Mouse (Mus musculus): ENCODE measurements around the gene Cox10. TPM values are rescaled to one million over a fixed set of nuclear protein-coding genes. Genes with fewer than 3 reads are reported as not detected.
A peak's percentile ranks its signal among the peaks of the same experiment; 100 is the strongest.

The Cox10 gene
- polyA plus RNA-seq, 1 experiment from 2014 or later = 28.9 TPM

- Histone ChIP-seq H3K9me3 (ENCODE audit: control insufficient read depth, low read length) (no peaks in the 10 kb centered on the region), H3K27ac (ENCODE audit: low read depth, low read length) (no peak overlapping the region), H3K9ac (ENCODE audit: low read depth, low read length) (no peak overlapping the region), H3K27me3 (replicated peaks; ENCODE audit: control insufficient read depth, insufficient read depth, low read length) (no peaks in the 10 kb centered on the region), H3K36me3 (ENCODE audit: control insufficient read depth, insufficient read depth, low read length) (peaks cover 6% of the 10 kb centered on the region; the same call in 1 of the 2 replicates), H3K4me2 (ENCODE audit: low read length) (no peak overlapping the region), H3K4me3 (ENCODE audit: low read length) (no peak overlapping the region), H3K4me1 (ENCODE audit: control insufficient read depth, insufficient read depth, low read depth, low read length) (peaks cover 13% of the 10 kb centered on the region)
- 80% methylated on average over 9 of the region's 9 CpGs for WGBS
- ATAC-seq = no peak
Observed at GRCm38 (mm10) chr11:63967641-63968387, 111.5 kb downstream of the Cox10 start.

GRCm38 (mm10) chr11:63965437-63965836 lies 113.8 kb downstream of the Cox10 start:
- WGBS = 50% methylated on average over 5 of the region's 5 CpGs
- Histone ChIP-seq H3K9ac (ENCODE audit: low read depth, low read length) (no peak overlapping the region), H3K36me3 (ENCODE audit: control insufficient read depth, insufficient read depth, low read length) (peaks cover 6% of the 10 kb centered on the region; the same call in 1 of the 2 replicates), H3K4me2 (ENCODE audit: low read length) (no peak overlapping the region), H3K27ac (ENCODE audit: low read depth, low read length) (no peak overlapping the region), H3K4me1 (ENCODE audit: control insufficient read depth, insufficient read depth, low read depth, low read length) (peaks cover 13% of the 10 kb centered on the region), H3K4me3 (ENCODE audit: low read length) (no peak overlapping the region), H3K27me3 (replicated peaks; ENCODE audit: control insufficient read depth, insufficient read depth, low read length) (no peaks in the 10 kb centered on the region), H3K9me3 (ENCODE audit: control insufficient read depth, low read length) (no peaks in the 10 kb centered on the region)
- peak; percentile 49; the same call in 1 of the 2 replicates for ATAC-seq

DNA sequence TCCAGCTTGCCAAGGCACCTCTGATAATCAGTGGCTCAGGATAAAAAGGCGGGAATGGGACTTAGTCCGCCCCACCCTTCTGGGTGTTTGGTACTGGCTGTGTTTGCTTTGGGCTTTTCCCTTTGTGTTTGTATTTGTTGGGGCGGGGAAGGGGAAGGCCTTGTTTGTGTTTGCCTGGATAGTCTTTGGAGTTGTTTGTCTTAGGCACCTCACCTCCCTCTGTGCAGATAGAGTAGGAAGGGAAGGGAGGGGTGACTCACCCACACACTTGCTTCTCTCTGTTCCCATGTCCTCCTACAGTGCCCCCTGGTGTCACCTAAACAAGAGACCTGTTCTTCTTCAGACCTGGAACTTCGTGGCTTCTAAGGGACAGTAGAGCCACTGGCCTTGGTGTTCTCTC lies 122.1 kb downstream of the Cox10 start:
- H3K4me1 ChIP-seq (ENCODE audit: control insufficient read depth, insufficient read depth, low read depth, low read length) = peaks cover 9% of the 10 kb centered on the region
- no peak for ATAC-seq
- no peak overlapping the region for H3K4me2 ChIP-seq (ENCODE audit: low read length)
- H3K27me3 ChIP-seq (replicated peaks; ENCODE audit: control insufficient read depth, insufficient read depth, low read length) = no peaks in the 10 kb centered on the region
- no peaks in the 10 kb centered on the region for H3K36me3 ChIP-seq (ENCODE audit: control insufficient read depth, insufficient read depth, low read length)
- no peak overlapping the region for H3K27ac ChIP-seq (ENCODE audit: low read depth, low read length)
- WGBS = 44% methylated on average over 4 of the region's 4 CpGs
- H3K9ac ChIP-seq (ENCODE audit: low read depth, low read length) = no peak overlapping the region
- no peak overlapping the region for H3K4me3 ChIP-seq (ENCODE audit: low read length)
- no peaks in the 10 kb centered on the region for H3K9me3 ChIP-seq (ENCODE audit: control insufficient read depth, low read length)

DNA sequence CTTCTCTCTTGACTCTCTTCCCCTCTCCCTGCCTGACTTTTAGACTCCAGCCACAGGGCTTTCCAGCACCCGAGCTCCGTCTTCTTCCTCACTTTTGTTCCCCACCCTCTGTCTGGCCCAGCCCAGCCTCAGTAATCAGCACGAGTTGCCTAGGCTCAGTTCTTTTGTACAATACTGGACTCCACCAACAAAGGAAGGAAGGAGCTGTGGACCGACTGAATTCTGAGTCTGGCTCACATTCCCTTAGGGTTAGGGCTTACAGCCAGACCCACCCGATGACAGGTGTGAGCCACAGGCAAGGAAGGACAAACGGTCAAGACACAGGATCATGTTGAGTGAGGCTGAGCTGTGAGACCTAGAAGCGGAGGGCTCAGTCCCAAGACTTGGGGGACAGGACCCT lies 122.5 kb downstream of the Cox10 start:
- H3K9ac ChIP-seq (ENCODE audit: low read depth, low read length) = no peak overlapping the region
- H3K4me1 ChIP-seq (ENCODE audit: control insufficient read depth, insufficient read depth, low read depth, low read length) = peaks cover 14% of the 10 kb centered on the region
- ATAC-seq = no peak
- no peaks in the 10 kb centered on the region for H3K9me3 ChIP-seq (ENCODE audit: control insufficient read depth, low read length)
- H3K27me3 ChIP-seq (replicated peaks; ENCODE audit: control insufficient read depth, insufficient read depth, low read length) = no peaks in the 10 kb centered on the region
- H3K4me2 ChIP-seq (ENCODE audit: low read length) = no peak overlapping the region
- no peak overlapping the region for H3K4me3 ChIP-seq (ENCODE audit: low read length)
- 28% methylated on average over 7 of the region's 7 CpGs for WGBS
- no peaks in the 10 kb centered on the region for H3K36me3 ChIP-seq (ENCODE audit: control insufficient read depth, insufficient read depth, low read length)
- no peak overlapping the region for H3K27ac ChIP-seq (ENCODE audit: low read depth, low read length)

- Histone ChIP-seq H3K27me3 (replicated peaks; ENCODE audit: control insufficient read depth, insufficient read depth, low read length) (peaks cover 3% of the 10 kb centered on the region; the same call in 1 of the 2 replicates), H3K9me3 (ENCODE audit: control insufficient read depth, low read length) (no peaks in the 10 kb centered on the region), H3K9ac (ENCODE audit: low read depth, low read length) (no peak overlapping the region), H3K4me2 (ENCODE audit: low read length) (no peak overlapping the region), H3K4me1 (ENCODE audit: control insufficient read depth, insufficient read depth, low read depth, low read length) (peaks cover 14% of the 10 kb centered on the region), H3K27ac (ENCODE audit: low read depth, low read length) (no peak overlapping the region), H3K4me3 (ENCODE audit: low read length) (no peak overlapping the region), H3K36me3 (ENCODE audit: control insufficient read depth, insufficient read depth, low read length) (no peaks in the 10 kb centered on the region)
- WGBS = 92% methylated on average over 2 of the region's 2 CpGs
- no peak for ATAC-seq
Observed at GRCm38 (mm10) chr11:63953887-63954286, 125.4 kb downstream of the Cox10 start.

- no peak overlapping the region; the same call in 1 of the 2 replicates for H3K4me2 ChIP-seq (ENCODE audit: low read length)
Observed at GRCm38 (mm10) chr11:63952743-63953191, 126.5 kb downstream of the Cox10 start.

GRCm38 (mm10) chr11:63951831-63952631 lies 127.2 kb downstream of the Cox10 start:
- Histone ChIP-seq H3K9me3 (ENCODE audit: control insufficient read depth, low read length) (no peaks in the 10 kb centered on the region), H3K27ac (ENCODE audit: low read depth, low read length) (no peak overlapping the region), H3K9ac (ENCODE audit: low read depth, low read length) (no peak overlapping the region), H3K27me3 (replicated peaks; ENCODE audit: control insufficient read depth, insufficient read depth, low read length) (peaks cover 3% of the 10 kb centered on the region; the same call in 1 of the 2 replicates), H3K4me1 (ENCODE audit: control insufficient read depth, insufficient read depth, low read depth, low read length) (peaks cover 14% of the 10 kb centered on the region), H3K4me2 (ENCODE audit: low read length) (peak overlapping the region; percentile 46), H3K4me3 (ENCODE audit: low read length) (peak overlapping the region; percentile 22; the same call in 1 of the 2 replicates), H3K36me3 (ENCODE audit: control insufficient read depth, insufficient read depth, low read length) (no peaks in the 10 kb centered on the region)
- 5% methylated on average over 19 of the region's 19 CpGs for WGBS
- peak; percentile 81 for ATAC-seq

More at GRCm38 (mm10) chr11:63952743-63953191, 126.5 kb downstream of the Cox10 start:
- no peaks in the 10 kb centered on the region for H3K9me3 ChIP-seq (ENCODE audit: control insufficient read depth, low read length)
- WGBS = 16% methylated on average over 4 of the region's 4 CpGs
- peaks cover 14% of the 10 kb centered on the region for H3K4me1 ChIP-seq (ENCODE audit: control insufficient read depth, insufficient read depth, low read depth, low read length)
- 0 out of 2 replicates have a peak, but pooled peaks have one; percentile 12 for ATAC-seq
- H3K27ac ChIP-seq (ENCODE audit: low read depth, low read length) = no peak overlapping the region
- H3K36me3 ChIP-seq (ENCODE audit: control insufficient read depth, insufficient read depth, low read length) = no peaks in the 10 kb centered on the region
- H3K27me3 ChIP-seq (replicated peaks; ENCODE audit: control insufficient read depth, insufficient read depth, low read length) = peaks cover 3% of the 10 kb centered on the region; the same call in 1 of the 2 replicates
- H3K9ac ChIP-seq (ENCODE audit: low read depth, low read length) = no peak overlapping the region
- H3K4me3 ChIP-seq (ENCODE audit: low read length) = no peak overlapping the region

- Histone ChIP-seq H3K4me3 (ENCODE audit: low read length) (no peak overlapping the region), H3K36me3 (ENCODE audit: control insufficient read depth, insufficient read depth, low read length) (no peaks in the 10 kb centered on the region), H3K27me3 (replicated peaks; ENCODE audit: control insufficient read depth, insufficient read depth, low read length) (peaks cover 3% of the 10 kb centered on the region; the same call in 1 of the 2 replicates), H3K27ac (ENCODE audit: low read depth, low read length) (no peak overlapping the region), H3K4me1 (ENCODE audit: control insufficient read depth, insufficient read depth, low read depth, low read length) (peaks cover 12% of the 10 kb centered on the region), H3K9me3 (ENCODE audit: control insufficient read depth, low read length) (no peaks in the 10 kb centered on the region), H3K9ac (ENCODE audit: low read depth, low read length) (no peak overlapping the region), H3K4me2 (ENCODE audit: low read length) (no peak overlapping the region)
- 87% methylated on average over 11 of the region's 11 CpGs for WGBS
- no peak for ATAC-seq
Observed at GRCm38 (mm10) chr11:63948371-63948770, 130.9 kb downstream of the Cox10 start.

GRCm38 (mm10) chr11:63947024-63947423 lies 132.2 kb downstream of the Cox10 start:
- peaks cover 3% of the 10 kb centered on the region; the same call in 1 of the 2 replicates for H3K27me3 ChIP-seq (replicated peaks; ENCODE audit: control insufficient read depth, insufficient read depth, low read length)
- ATAC-seq = no peak
- no peak overlapping the region for H3K9ac ChIP-seq (ENCODE audit: low read depth, low read length)
- H3K4me1 ChIP-seq (ENCODE audit: control insufficient read depth, insufficient read depth, low read depth, low read length) = peaks cover 3% of the 10 kb centered on the region
- no peaks in the 10 kb centered on the region for H3K36me3 ChIP-seq (ENCODE audit: control insufficient read depth, insufficient read depth, low read length)
- H3K27ac ChIP-seq (ENCODE audit: low read depth, low read length) = no peak overlapping the region
- no peaks in the 10 kb centered on the region for H3K9me3 ChIP-seq (ENCODE audit: control insufficient read depth, low read length)
- 90% methylated on average over 2 of the region's 2 CpGs for WGBS
- H3K4me3 ChIP-seq (ENCODE audit: low read length) = no peak overlapping the region
- H3K4me2 ChIP-seq (ENCODE audit: low read length) = no peak overlapping the region

Measured in hindbrain, embryonic 16.5 days (tissue).